Mouse (Mus musculus): ENCODE measurements around the gene Bcap29. TPM values are rescaled to one million over a fixed set of nuclear protein-coding genes. Genes with fewer than 3 reads are reported as not detected.
A peak's percentile ranks its signal among the peaks of the same experiment; 100 is the strongest.
"Not testable (repeated sequence)": the region's sequence is repeated elsewhere in the genome, so short reads cannot be mapped to it uniquely, and the experiment has no call there.

The Bcap29 gene
- polyA plus RNA-seq, 1 experiment from 2014 or later, result 29.7 TPM

DNA sequence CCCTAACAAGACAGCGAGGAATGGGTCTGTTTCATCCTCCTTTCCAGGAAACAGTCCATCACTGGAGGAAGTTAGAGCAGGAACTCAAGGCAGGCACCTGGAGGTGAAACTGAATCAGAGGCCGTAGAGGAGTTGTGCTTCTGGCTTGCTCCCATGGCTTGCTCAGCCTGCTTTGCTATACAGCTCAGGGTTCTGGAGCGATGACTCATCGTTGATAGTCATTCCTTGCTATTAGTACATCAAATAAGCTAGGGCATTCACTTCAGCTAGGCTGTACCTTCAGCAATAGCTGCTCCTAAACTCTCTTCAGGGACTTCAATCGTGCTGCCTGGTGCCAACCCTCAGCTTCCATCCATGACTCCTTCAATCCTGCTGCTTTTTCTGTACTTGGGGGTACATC, 60.0 kb downstream of the Bcap29 start:
- no peak for ATAC-seq (ENCODE audit: low FRiP score, low read depth)
- no peak overlapping the region for H3K4me2 ChIP-seq
- H3K4me1 ChIP-seq (replicated peaks), result no peaks in the 10 kb centered on the region
- H3K4me3 ChIP-seq, result no peak overlapping the region
- no peaks in the 10 kb centered on the region for H3K36me3 ChIP-seq
- H3K9me3 ChIP-seq, result no peaks in the 10 kb centered on the region
- no peak overlapping the region for H3K27ac ChIP-seq (replicated peaks)
- no peaks in the 10 kb centered on the region for H3K27me3 ChIP-seq
- WGBS, result 90% methylated on average over 5 of the region's 5 CpGs
- H3K9ac ChIP-seq, result no peak overlapping the region

DNA sequence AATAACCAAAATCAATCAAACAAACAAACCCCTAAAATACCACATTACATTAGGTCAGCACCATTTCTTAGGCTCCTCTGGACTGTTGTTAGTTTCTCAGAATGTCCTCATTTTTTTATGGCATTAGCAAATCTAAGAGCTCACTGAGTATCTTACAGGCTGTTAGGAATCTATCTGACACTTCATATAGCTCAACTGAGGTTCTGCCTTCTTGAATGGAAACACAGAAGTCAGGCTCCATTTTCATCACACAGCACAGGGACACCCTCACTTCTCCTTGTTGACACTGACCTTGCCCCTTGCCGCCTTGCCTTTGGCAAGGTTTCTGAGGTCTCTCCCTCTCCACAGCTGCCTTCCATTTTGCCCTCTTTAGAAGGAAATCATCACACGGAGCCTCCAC, 64.7 kb downstream of the Bcap29 start:
- H3K9me3 ChIP-seq, result no peaks in the 10 kb centered on the region
- no peak for ATAC-seq (ENCODE audit: low FRiP score, low read depth)
- H3K4me1 ChIP-seq (replicated peaks), result no peaks in the 10 kb centered on the region
- H3K4me2 ChIP-seq, result no peak overlapping the region
- H3K27ac ChIP-seq (replicated peaks), result no peak overlapping the region
- no peak overlapping the region for H3K4me3 ChIP-seq
- H3K36me3 ChIP-seq, result no peaks in the 10 kb centered on the region
- 63% methylated on average over 2 of the region's 2 CpGs for WGBS
- no peak overlapping the region for H3K9ac ChIP-seq
- H3K27me3 ChIP-seq, result 0 out of 2 replicates have a peak, but pooled peaks cover 2% of the 10 kb centered on the region

DNA sequence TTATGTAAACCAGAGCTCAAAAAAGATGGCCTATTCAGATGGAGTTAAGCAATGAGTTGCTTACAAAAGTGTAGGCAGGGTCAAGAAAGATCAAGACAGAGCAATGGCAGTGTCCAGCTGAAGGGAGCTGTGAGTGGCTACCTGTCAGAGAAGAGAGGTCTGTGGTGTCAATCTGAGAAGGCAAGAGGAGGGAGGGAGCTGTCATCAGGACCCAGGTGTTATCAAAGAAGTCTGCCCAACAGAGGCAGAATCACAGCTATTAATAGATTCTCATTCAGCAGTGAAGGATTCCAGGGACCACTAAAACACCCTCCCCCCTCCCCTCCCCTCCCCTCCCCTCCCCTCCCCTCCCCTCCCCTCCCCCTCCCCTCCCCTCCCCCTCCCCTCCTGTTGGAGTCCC, 65.8 kb downstream of the Bcap29 start:
- H3K27ac ChIP-seq (replicated peaks), result no peak overlapping the region
- H3K9ac ChIP-seq, result no peak overlapping the region
- H3K27me3 ChIP-seq, result 0 out of 2 replicates have a peak, but pooled peaks cover 2% of the 10 kb centered on the region
- H3K4me2 ChIP-seq, result no peak overlapping the region
- H3K4me3 ChIP-seq, result no peak overlapping the region
- no peak for ATAC-seq (ENCODE audit: low FRiP score, low read depth)
- no peaks in the 10 kb centered on the region for H3K9me3 ChIP-seq
- H3K36me3 ChIP-seq, result no peaks in the 10 kb centered on the region
- no peaks in the 10 kb centered on the region for H3K4me1 ChIP-seq (replicated peaks)

DNA sequence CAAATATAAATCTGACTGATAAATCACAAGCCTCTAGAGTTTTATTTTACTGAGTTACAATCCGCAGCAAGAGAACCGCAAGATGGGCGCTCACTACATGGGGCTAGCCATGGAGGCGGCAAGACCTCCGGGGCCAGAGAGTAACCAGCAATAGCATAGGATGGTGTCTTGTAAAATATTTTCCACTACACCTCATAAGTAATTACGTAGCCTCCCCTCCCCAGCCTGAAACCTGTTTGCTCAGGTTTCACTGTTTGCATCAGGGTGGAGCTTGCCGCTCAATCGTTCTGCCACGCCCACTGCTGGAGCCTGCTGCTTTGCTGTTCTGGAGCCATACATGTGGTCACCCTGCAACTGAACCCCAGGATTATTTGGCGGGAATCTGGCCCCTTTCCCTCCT, 66.9 kb downstream of the Bcap29 start:
- not testable (repeated sequence) for H3K4me1 ChIP-seq (replicated peaks); H3K27me3 ChIP-seq; H3K9me3 ChIP-seq; H3K36me3 ChIP-seq; ATAC-seq (ENCODE audit: low FRiP score, low read depth); H3K27ac ChIP-seq (replicated peaks); H3K9ac ChIP-seq
- Histone ChIP-seq H3K4me2 (peak overlapping the region; percentile 52), H3K4me3 (peak overlapping the region; percentile 23)
- 34% methylated on average over 10 of the region's 10 CpGs for WGBS

DNA sequence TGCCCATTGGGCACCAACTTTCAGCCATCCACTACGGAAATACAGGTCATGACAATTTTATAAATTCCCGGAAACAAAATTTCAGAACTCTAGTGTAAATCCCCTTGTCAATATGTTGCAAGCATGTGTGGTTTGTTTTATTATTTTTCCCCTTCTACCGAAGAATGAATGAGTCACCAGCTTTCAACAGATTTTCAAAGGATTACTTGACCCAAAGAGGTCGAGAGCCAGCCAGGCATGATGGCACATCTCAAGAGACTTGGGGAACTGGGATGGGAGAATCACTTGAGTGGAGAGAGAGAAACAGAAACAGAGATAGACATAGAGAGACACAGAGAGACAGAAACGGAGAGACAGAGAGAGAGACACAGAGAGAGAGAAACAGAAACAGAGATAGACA, 73.7 kb downstream of the Bcap29 start:
- Histone ChIP-seq H3K4me1 (replicated peaks) (peaks cover 18% of the 10 kb centered on the region), H3K4me2 (no peak overlapping the region), H3K9me3 (no peaks in the 10 kb centered on the region), H3K4me3 (no peak overlapping the region), H3K27me3 (peaks cover 61% of the 10 kb centered on the region), H3K9ac (no peak overlapping the region), H3K27ac (replicated peaks) (no peak overlapping the region), H3K36me3 (no peaks in the 10 kb centered on the region)
- ATAC-seq (ENCODE audit: low FRiP score, low read depth), result no peak
- 75% methylated on average over 5 of the region's 5 CpGs for WGBS

DNA sequence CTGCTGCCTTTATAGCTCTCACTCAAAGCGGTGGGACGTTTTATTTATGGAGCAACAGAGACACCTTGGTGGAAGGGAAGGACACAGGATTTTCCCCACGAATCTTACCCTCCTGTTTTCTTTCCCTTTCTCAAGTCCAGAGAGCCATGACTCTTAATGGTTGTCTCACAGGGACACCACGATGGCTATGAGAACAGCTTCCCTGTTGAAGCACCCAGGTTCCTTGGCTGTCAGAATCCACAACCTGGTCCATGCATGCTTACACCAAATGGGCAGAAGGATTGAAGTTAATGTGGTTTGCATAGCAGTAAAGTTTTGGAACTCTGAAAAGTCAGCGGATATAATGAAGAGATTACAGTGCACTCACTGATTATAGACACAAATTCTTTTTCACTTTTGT, 74.5 kb downstream of the Bcap29 start:
- WGBS, result 13% methylated on average over 5 of the region's 5 CpGs

DNA sequence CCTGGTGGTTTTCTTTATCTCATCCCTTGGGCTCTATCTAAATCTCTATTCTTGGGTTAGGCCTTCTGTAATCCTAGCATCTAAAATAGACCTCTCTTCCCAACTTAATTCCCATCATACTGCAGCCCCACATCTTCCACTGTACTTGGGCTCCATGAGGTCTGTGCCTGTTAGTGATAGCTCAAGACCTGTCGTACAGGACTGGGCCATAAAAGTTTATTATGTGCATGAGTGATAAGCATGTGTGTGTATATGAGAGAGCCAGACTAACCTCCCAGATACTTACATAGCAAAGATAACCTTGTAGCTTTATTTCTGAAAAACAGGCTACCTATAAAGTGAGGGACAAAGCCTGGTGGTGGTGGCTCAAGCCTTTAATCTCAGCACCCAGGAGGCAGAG, 80.1 kb downstream of the Bcap29 start:
- Histone ChIP-seq H3K9me3 (no peaks in the 10 kb centered on the region), H3K4me1 (replicated peaks) (peaks cover 11% of the 10 kb centered on the region), H3K27me3 (peaks cover 33% of the 10 kb centered on the region), H3K4me2 (no peak overlapping the region), H3K27ac (replicated peaks) (no peak overlapping the region), H3K4me3 (no peak overlapping the region), H3K36me3 (no peaks in the 10 kb centered on the region), H3K9ac (no peak overlapping the region)
- WGBS, result 82% methylated on average over 1 of the region's 1 CpGs
- ATAC-seq (ENCODE audit: low FRiP score, low read depth), result no peak

More for the DNA sequence above, 74.5 kb downstream of the Bcap29 start:
- Histone ChIP-seq H3K4me3 (peak overlapping the region; percentile 61), H3K27me3 (peaks cover 62% of the 10 kb centered on the region), H3K4me2 (peak overlapping the region; percentile 100), H3K4me1 (replicated peaks) (peaks cover 18% of the 10 kb centered on the region), H3K9ac (no peak overlapping the region), H3K36me3 (no peaks in the 10 kb centered on the region), H3K27ac (replicated peaks) (no peak overlapping the region), H3K9me3 (no peaks in the 10 kb centered on the region)
- ATAC-seq (ENCODE audit: low FRiP score, low read depth), result no peak

DNA sequence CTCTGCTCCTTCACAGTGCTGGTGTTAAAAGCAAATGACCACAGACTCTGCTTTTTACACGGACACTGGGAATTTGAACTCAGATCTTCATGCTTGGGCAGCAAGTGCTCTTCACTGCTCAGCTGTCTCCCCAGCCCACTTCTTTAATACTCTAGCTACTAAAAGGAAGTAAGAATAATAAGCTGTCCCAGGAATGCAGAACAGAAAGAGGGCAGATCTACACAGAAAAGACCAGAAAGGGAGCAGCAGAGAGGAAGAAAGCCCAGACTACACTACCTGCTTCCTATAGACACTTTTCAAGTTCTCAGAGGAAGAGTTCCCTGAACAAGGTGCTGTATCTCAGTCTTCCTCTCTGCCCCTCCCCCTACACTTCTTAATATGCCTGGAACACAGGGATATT, 83.2 kb downstream of the Bcap29 start:
- no peak overlapping the region for H3K9ac ChIP-seq
- no peaks in the 10 kb centered on the region for H3K4me1 ChIP-seq (replicated peaks)
- no peak overlapping the region for H3K27ac ChIP-seq (replicated peaks)
- peaks cover 12% of the 10 kb centered on the region for H3K27me3 ChIP-seq
- 84% methylated on average over 1 of the region's 1 CpGs for WGBS
- no peak for ATAC-seq (ENCODE audit: low FRiP score, low read depth)
- H3K4me2 ChIP-seq, result no peak overlapping the region
- H3K4me3 ChIP-seq, result no peak overlapping the region
- H3K9me3 ChIP-seq, result no peaks in the 10 kb centered on the region
- no peaks in the 10 kb centered on the region for H3K36me3 ChIP-seq

DNA sequence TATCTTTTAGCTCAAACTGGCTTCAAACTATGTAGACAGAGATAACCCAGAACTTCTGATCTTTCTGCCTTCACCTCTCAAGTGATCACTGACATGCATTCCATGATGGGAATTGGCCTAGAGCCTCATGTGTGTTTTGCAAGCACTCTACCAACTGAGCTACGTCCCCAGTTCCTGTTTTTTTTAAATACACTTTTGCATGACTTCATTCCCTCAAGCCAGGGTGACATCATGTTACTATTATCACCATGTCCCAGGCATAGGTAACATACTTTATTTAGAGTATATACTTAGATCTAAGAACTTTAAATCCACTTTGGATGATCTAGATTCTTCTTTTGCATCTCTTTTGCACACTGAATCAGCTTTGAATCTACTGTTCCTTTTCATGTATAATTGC, 88.4 kb downstream of the Bcap29 start:
- H3K27me3 ChIP-seq, result no peaks in the 10 kb centered on the region
- 80% methylated on average over 1 of the region's 1 CpGs for WGBS
- no peak overlapping the region for H3K9ac ChIP-seq
- no peak overlapping the region for H3K4me2 ChIP-seq
- no peaks in the 10 kb centered on the region for H3K36me3 ChIP-seq
- no peaks in the 10 kb centered on the region for H3K9me3 ChIP-seq
- no peaks in the 10 kb centered on the region for H3K4me1 ChIP-seq (replicated peaks)
- no peak overlapping the region for H3K4me3 ChIP-seq
- H3K27ac ChIP-seq (replicated peaks), result no peak overlapping the region
- no peak for ATAC-seq (ENCODE audit: low FRiP score, low read depth)

DNA sequence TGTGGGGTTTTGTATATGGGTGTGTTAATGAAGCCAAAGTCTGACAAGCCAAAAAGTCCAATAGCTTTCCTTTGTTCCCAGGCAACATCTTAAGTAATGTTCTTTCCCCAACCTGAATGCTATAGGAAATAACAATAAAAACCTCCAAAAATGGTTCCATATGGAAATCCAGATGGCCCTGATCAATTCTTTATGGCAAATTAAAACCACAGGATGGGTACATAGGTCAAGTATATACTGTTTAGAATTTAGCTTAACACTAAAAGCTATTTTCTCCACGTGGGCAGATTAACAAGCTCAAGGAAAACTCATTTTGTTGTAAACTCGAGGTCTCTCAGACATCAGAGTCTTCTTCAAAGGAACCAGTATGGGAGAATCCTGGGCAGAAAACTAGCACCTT, 89.2 kb downstream of the Bcap29 start:
- Histone ChIP-seq H3K4me3 (no peak overlapping the region), H3K27me3 (no peaks in the 10 kb centered on the region), H3K4me1 (replicated peaks) (no peaks in the 10 kb centered on the region), H3K27ac (replicated peaks) (no peak overlapping the region), H3K9me3 (no peaks in the 10 kb centered on the region), H3K4me2 (no peak overlapping the region), H3K36me3 (no peaks in the 10 kb centered on the region), H3K9ac (no peak overlapping the region)
- no peak for ATAC-seq (ENCODE audit: low FRiP score, low read depth)
- 61% methylated on average over 2 of the region's 2 CpGs for WGBS

DNA sequence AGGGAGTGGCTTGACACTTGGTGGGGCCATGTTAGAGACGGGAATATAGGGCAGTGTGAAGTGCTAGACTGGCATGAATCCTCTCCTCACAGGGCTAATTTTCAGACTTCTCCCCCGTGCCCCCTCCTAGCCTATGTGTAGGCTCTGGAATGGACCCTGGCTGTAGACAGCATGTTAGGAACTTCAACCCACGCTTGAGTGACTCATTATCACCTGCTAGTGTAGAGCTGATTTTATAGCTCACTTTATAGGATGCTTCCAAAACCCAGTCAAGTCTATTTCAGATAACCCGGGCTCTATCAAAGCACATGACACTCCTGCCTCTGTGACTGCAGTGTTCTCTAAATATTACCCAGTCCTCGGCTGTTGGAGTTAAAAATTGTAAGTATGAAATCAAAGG, 92.9 kb downstream of the Bcap29 start:
- Histone ChIP-seq H3K27me3 (no peaks in the 10 kb centered on the region), H3K4me3 (no peak overlapping the region), H3K36me3 (no peaks in the 10 kb centered on the region), H3K4me1 (replicated peaks) (no peaks in the 10 kb centered on the region), H3K4me2 (no peak overlapping the region), H3K9me3 (no peaks in the 10 kb centered on the region), H3K9ac (no peak overlapping the region), H3K27ac (replicated peaks) (no peak overlapping the region)
- 87% methylated on average over 5 of the region's 5 CpGs for WGBS
- ATAC-seq (ENCODE audit: low FRiP score, low read depth), result no peak

All from hindbrain, embryonic 15.5 days (tissue).